Mouse (Mus musculus) erythroblast, adult 5-6 weeks (primary cell): ENCODE data around the gene Eif6. TPM values are rescaled to one million over a fixed set of nuclear protein-coding genes. Genes with fewer than 3 reads are reported as not detected.

Source experiments
- ATAC-seq: replicated peaks from 2 replicates; pipeline ENCODE4 v1.8.0; 2016; ENCODE audit warnings: moderate number of reproducible peaks, mild to moderate bottlenecking, moderate TSS enrichment, inconsistent platforms; ENCODE audit not compliant: poor library complexity, low FRiP score, severe bottlenecking
- total RNA-seq, 2 experiments: library from RNA; stranded (forward) in 1 of 2; stranded (reverse) in 1 of 2; fragments of 150-400 nt in 1 of 2; fragments of 200-764, 138-1000 nt in 1 of 2; gene quantifications; 2 replicates each; pipeline versions ENCODE4 v1.2.3 to v1.2.4; 2015 to 2017; ENCODE audit warnings: low replicate concordance in 2 of 2

Gene Eif6
- total RNA-seq, 2 experiments from 2014 or later: 20.4 to 22.2 TPM

GRCm38 (mm10) chr2:155798613-155799012 is 28.1 kb downstream of the Eif6 start:
- no peak for ATAC-seq

DNA sequence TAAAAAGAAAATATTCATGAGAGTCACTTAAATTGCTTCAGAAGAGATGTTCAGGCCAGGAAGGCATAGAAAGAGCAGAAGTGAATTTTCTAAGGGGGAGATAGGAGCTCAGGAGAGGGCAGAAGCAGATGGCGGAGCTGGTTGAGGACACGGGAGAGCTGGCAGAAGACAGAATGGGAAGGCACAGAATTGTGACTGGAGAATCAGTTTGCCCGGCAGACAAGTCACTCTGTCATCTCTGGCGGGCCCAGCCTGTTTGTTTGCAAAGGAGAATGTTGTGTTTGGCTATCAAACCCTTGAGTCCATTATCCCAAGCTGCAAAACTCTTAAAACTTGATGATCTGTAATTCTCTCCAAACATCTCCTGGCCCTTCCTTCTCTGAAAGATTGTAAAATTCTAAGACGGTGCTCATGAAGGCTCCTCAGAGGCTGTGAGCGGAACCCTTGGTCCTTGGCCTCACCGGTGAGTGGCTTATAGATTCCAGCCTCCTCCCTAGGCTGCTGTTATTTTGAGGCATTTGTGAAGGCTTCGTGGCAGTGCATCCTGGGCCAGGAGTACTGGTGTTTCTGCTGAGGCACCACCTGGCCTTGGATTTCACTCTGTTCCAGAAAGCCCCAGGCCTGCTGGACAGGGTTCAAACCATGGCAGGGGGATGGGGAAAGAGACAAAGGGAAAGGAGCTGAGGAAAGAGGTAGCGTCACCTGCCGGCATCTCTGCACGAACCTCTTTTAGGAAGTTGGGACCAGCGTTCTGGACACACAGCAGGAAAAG is 31.9 kb downstream of the Eif6 start:
- ATAC-seq: no peak

DNA sequence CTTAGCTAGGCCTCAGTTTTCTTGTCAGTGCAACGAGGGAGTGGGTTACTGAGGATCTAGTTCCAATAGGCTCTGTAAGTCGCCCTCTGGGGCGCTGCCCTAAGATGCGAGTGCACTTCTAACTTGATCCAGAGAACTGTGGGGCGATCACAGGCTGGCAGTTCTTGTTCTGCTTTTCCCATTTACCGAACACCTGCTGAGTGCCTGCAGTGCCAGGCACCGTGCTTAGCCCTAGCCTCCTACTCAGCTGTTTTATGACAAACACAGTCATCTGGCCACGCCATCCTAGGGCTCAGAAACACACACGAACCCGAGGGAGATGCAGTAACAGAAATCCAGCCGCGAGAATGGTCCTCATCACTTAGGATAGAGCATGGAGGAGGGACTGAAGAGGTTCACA is 33.8 kb downstream of the Eif6 start:
- ATAC-seq: no peak

- ATAC-seq: no peak
These were observed 38.5 kb downstream of the Eif6 start for GRCm38 (mm10) chr2:155787949-155788931.

GRCm38 (mm10) chr2:155786905-155787304 is 39.8 kb downstream of the Eif6 start:
- no peak for ATAC-seq

DNA sequence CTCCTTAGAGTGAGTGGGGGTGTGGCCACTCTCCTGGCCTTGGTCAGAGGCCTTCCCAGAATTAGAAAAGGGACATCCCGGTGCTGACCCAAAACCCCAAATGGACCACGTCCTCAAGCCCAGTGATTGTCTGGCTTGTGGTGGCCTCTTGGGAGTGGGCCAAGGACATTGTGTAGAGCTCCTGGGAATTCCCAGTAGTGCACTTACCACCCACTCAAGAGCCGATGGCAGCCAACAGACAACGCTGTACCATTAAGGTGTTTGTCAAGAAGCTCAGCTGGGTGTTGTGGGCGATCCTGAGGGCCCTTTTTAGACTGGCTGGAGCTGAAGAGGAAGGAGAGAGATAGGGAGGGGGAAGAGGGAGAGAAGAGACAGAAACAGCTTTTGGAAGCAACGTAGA is 42.2 kb downstream of the Eif6 start:
- no peak for ATAC-seq

DNA sequence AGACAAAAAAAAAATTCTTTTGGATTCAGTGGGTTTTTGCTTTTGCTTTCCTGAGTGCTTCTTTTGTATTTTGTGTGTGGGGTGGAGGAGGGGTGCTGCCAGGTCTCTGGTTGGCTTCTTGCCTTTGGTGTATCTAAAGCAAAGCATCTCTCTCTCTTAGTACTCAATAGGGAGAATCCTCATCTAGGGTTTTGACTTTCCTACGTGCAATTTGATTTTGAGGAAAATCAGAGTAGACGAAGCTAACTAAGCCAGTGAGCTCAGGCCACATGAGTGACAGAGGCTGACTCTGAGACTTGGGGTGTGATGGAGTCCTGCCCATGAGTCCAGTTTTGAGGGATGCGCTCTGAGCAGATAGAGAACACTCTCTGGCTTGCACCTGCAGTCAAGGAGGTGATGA is 47.2 kb downstream of the Eif6 start:
- no peak for ATAC-seq

- ATAC-seq: no peak
These were observed 47.7 kb downstream of the Eif6 start for GRCm38 (mm10) chr2:155779066-155779465.

DNA sequence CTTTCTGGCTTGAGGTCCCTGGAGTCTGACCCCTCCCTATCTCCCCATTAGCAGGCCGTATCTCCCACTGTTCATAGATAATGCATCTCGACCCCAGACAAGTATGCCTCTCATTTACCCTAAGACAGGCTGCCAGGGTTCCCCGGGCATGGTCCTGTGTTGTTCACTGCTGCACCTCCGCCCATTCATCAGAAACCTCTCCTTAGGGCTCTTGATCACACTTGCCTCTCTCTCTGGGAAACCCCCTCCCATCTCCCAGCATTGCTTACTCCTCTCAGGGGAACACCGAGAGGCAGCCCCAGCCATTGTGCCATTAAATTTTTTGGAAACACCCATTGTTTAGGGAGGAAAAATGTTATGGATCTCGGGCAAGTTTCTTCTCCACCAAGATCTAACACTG is 48.7 kb downstream of the Eif6 start:
- ATAC-seq: no peak

DNA sequence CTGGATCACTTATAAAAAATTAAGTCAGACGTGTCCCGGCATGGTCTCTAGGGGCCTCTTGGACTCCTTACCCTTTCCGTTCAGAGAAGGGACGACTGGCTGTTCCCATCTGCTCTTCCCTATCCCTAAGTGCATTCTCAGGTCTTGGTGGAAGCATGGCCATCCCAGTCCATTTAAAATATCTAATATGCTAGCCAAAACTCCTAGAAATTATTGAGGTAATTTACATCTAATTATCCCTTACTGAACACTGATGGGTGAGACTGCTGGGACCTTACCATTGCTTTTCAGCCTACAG is 49.1 kb downstream of the Eif6 start:
- no peak for ATAC-seq

GRCm38 (mm10) chr2:155776824-155777687 is 49.7 kb downstream of the Eif6 start:
- no peak for ATAC-seq

DNA sequence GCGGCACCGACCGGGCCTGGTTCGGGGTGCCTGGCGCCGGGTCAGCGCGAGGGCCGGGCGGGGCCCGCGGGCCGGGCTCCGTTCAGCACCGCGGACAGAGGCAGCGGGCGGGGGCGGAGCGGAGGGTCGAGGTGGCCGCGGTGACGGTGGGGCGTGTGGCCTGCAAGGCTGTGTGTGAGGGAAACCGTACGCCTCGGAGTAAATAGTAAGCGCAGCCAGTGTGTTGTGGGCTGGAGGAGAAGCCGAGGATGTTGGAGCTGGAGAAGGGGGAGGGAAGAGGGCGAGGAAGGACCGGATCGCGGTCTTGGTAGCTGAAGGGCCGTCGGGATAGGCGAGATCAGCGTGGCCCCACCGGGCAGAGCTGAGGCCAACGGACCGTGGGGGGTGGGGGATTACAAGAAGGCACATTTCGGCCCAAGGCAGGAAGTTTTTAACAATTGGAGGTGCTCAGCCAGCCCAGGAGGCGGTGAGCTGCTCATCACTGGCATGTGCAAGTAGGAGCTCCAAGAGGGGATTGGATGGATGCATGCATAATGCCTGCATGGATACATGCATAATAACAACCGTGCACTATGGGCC is 51.0 kb downstream of the Eif6 start:
- ATAC-seq: no peak

- no peak for ATAC-seq
These were observed 51.6 kb downstream of the Eif6 start, which contains the start of gene Mmp24 for GRCm38 (mm10) chr2:155774927-155775684. Gene Mmp24 (plus strand): TSS chr2:155775342.

DNA sequence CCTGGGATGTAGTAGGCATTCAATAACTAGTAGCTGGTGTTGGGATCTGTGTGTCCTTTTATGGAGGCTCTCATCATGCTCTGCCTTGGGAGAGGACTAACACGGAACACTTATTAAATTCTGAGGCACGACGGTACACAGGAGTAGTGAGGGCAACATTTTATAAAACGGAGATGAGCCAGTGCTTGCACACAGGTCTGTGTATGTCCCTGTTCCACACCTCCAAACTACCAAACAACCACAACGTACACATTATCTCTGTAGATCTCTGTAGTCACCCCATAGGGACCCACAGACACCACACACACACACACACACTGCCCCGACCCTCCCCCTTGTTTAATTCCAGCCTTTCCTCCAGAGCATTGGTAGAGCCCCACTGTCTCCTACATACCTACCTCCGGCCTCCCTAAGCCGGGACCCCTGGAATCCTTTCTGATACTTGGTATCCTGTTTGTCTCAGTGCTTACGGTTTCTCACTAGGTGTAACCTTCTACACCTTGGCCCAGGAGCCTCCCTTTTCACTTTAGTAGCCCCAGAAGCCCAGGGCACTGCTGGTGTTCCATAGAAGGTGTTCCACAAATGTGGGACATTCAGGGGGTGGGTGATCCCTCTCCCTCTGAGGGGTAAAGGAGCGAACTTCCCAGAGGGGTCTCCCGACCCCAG is 52.3 kb downstream of the Eif6 start:
- ATAC-seq: no peak

DNA sequence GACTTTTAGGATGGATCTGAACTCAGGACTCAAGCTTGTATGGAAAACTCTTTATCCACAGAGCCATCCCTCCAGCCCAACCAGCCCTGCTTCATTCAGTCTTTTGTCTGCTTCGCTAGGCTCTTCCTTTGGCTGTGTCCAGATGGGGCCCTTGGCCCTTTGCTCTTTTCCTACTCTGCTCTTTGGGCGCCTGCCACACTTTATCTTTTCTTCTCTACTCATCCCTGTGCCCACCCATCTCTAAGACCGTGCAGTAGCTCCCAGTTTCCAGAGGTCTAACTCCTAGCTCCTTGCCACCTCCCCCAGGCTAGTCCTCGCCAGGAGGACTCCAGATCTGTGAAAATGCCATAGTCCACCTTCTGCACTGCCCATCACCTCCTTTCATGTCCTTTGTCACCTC is 53.1 kb downstream of the Eif6 start:
- no peak for ATAC-seq
